Mouse (Mus musculus) midbrain, postnatal 0 days (tissue): ENCODE measurements around the gene Plcxd3. TPM values are rescaled to one million over a fixed set of nuclear protein-coding genes. Genes with fewer than 3 reads are reported as not detected.

ENCODE experiments used
- ATAC-seq: fragments of 200-750 bp; cut with Nextera tagmentation; 2 replicates; pipeline ENCODE4 v1.8.0; 2017; ENCODE audit warnings: moderate number of reproducible peaks, mild to moderate bottlenecking, moderate TSS enrichment, moderate library complexity; ENCODE audit not compliant: low FRiP score
- DNase-seq: peaks from one replicate; pipeline ENCODE4 v3.0.0-alpha.2; 2015; ENCODE audit warnings: low spot score
- H3K27ac ChIP-seq: fragments of 300-500 bp; sonication (generic); 2 replicates; pipeline ENCODE4 v1.5.1; 2014; ENCODE audit warnings: low read depth, mild to moderate bottlenecking, low read length, mixed read lengths
- H3K27me3 ChIP-seq: fragments of 300-500 bp; sonication (generic); 2 replicates; pipeline ENCODE4 v1.6.1; 2014; ENCODE audit warnings: low read length, control low read depth, mixed read lengths; ENCODE audit not compliant: insufficient read depth
- H3K36me3 ChIP-seq: fragments of 300-500 bp; sonication (generic); 2 replicates; pipeline ENCODE4 v1.6.1; 2014; ENCODE audit warnings: low read length, control low read depth, mixed read lengths; ENCODE audit not compliant: insufficient read depth
- H3K4me1 ChIP-seq: fragments of 300-500 bp; sonication (generic); 2 replicates; pipeline ENCODE4 v1.6.1; 2014; ENCODE audit warnings: mild to moderate bottlenecking, control low read depth, antibody characterized with exemption, low read length, mixed read lengths; ENCODE audit not compliant: insufficient read depth
- H3K4me2 ChIP-seq: fragments of 300-500 bp; sonication (generic); 2 replicates; pipeline ENCODE4 v1.6.1; 2014; ENCODE audit warnings: low read depth, mild to moderate bottlenecking, low read length, mixed read lengths; ENCODE audit not compliant: poor library complexity, severe bottlenecking
- H3K4me3 ChIP-seq: fragments of 300-500 bp; sonication (generic); 2 replicates; pipeline ENCODE4 v1.5.1; 2014; ENCODE audit warnings: low read depth, mild to moderate bottlenecking, low read length, moderate library complexity
- H3K9ac ChIP-seq: fragments of 300-500 bp; sonication (generic); replicated peaks from 2 replicates; pipeline ENCODE4 v1.6.1; 2014; ENCODE audit warnings: mild to moderate bottlenecking, low read length, moderate library complexity, mixed read lengths; ENCODE audit not compliant: poor library complexity, severe bottlenecking
- H3K9me3 ChIP-seq: fragments of 300-500 bp; sonication (generic); 2 replicates; pipeline ENCODE4 v1.6.1; 2016; ENCODE audit warnings: low read length, control low read depth
- CTCF ChIP-seq: IDR thresholded peaks from 2 replicates; pipeline ENCODE4 v1.5.1; 2016; ENCODE audit warnings: antibody characterized with exemption, mild to moderate bottlenecking
- WGBS: fragments of 180-500 bp; shearing (Covaris S2); extraction: QIAGEN DNeasy Blood & Tissue Kit; methylation state at CpG from one replicate; pipeline ENCODE4 v1.1.7; 2014; 5-methylcytosine and 5-hydroxymethylcytosine counted together
- polyA plus RNA-seq: library from polyadenylated mRNA; unstranded; fragments of >200 nt; fragmentation: Nextera tagmentation; extraction: Ambion mirVana; gene quantifications from 2 replicates; pipeline ENCODE4 v1.2.1, GENCODE M21; 2015
- total RNA-seq: library from RNA; depleted of rRNA; stranded (reverse); fragments of >200 nt; gene quantifications from 2 replicates; pipeline ENCODE4 v1.2.3, GENCODE M21; 2014

Plcxd3 gene
- total and polyA plus RNA-seq, 2 experiments from 2014 or later, result 64.6 to 100 TPM

- no peaks in the 10 kb centered on the region for H3K9me3 ChIP-seq
- no peaks in the 10 kb centered on the region for H3K36me3 ChIP-seq
- no peak overlapping the region for H3K9ac ChIP-seq
- no peak overlapping the region for H3K4me3 ChIP-seq
- H3K4me1 ChIP-seq, result no peaks in the 10 kb centered on the region
- no peak overlapping the region for H3K27ac ChIP-seq
- no peaks in the 10 kb centered on the region for H3K27me3 ChIP-seq
- WGBS, result 80% methylated on average over 2 of the region's 2 CpGs
- no peak for DNase-seq
- ATAC-seq, result no peak
- H3K4me2 ChIP-seq, result no peak overlapping the region
- TF ChIP-seq CTCF, result no peak
Measured at GRCm38 (mm10) chr15:4367801-4368200, 7.5 kb upstream of the Plcxd3 start.

DNA sequence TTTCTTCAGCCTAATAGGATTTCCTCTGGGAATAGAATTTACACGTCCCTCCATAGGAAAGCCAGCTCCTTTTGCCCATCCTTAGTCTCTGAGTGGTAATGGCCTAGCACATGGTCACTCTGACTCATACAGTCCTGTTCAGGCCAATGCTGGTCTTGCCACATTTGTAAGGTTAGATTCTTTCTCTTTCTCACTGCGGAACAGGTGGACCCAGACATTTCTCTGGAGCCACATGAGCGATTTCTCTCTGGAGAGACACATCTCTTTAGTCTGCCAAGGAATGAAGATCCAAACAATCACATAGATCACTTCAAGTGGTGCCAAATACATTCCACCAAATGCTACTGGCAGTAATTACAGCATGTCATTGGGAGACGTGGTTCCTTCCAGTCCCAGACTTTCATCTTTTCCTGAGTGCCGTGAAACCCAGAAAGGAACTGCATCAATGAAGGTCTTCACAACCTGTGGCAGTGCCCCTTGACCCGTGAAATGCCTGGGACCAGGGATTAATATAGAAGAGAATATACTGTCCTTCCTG lies 769 bp upstream of the Plcxd3 start:
- Histone ChIP-seq H3K4me2 (peak overlapping the region; percentile 65), H3K9ac (peak overlapping the region; percentile 70; the same call in 1 of the 2 replicates), H3K4me3 (peak overlapping the region; percentile 62), H3K27me3 (no peaks in the 10 kb centered on the region), H3K9me3 (no peaks in the 10 kb centered on the region), H3K4me1 (peaks cover 3% of the 10 kb centered on the region; the same call in 1 of the 2 replicates), H3K27ac (peak overlapping the region; percentile 52; the same call in 1 of the 2 replicates), H3K36me3 (no peaks in the 10 kb centered on the region)
- ATAC-seq (no peak), DNase-seq (no peak)
- 32% methylated on average over 6 of the region's 6 CpGs for WGBS
- no peak for TF ChIP-seq CTCF

DNA sequence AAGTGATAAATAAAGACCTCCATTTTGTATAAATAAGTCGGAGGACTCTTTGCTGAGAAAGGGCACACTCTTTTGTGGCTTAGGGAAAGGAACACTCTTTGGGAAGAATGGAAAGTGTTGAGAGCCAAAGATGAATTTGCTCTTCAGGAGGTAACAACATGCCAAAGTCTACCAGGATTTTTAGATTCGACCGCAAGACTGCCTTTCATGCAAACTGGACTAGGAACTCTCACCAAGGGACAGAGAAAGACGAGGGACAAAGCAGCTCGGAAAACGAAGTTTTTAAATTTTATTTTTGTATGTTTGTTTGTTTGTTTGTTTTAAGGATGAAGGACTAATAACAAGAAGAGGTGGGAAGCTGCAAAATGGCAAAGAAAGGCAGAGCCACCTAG lies 264 bp upstream of the Plcxd3 start:
- no peak for ATAC-seq
- no peaks in the 10 kb centered on the region for H3K36me3 ChIP-seq
- no peaks in the 10 kb centered on the region for H3K9me3 ChIP-seq
- DNase-seq, result no peak
- no peaks in the 10 kb centered on the region for H3K27me3 ChIP-seq
- H3K4me3 ChIP-seq, result peak overlapping the region; percentile 62
- WGBS, result 9% methylated on average over 6 of the region's 6 CpGs
- no peak for TF ChIP-seq CTCF
- H3K4me2 ChIP-seq, result peak overlapping the region; percentile 65
- H3K9ac ChIP-seq, result peak overlapping the region; percentile 70
- peaks cover 3% of the 10 kb centered on the region; the same call in 1 of the 2 replicates for H3K4me1 ChIP-seq
- H3K27ac ChIP-seq, result peak overlapping the region; percentile 52; the same call in 1 of the 2 replicates

DNA sequence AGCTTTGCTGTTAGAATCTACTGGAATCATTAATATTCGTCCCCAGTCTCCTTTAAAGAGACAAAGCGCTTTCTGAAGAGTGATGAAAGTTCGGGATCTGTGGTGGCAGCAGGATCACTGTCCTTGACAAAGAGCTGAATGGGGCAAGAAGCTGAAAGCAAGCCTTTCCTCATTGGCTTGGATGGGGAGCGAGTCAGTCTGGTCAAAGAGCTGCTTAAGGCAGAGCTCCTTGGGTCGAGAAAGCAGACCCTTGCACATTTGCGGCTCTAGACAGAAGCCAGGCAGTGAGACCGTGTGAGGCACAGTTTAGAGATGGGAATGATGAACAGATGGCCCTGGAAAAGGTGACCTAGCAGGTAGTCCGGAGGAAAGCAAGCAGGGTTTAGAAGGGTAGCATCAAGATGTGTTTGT lies 935 bp downstream of the Plcxd3 start:
- Histone ChIP-seq H3K4me1 (peaks cover 3% of the 10 kb centered on the region; the same call in 1 of the 2 replicates), H3K9ac (peak overlapping the region; percentile 70), H3K9me3 (no peaks in the 10 kb centered on the region), H3K4me2 (peak overlapping the region; percentile 65), H3K4me3 (peak overlapping the region; percentile 62), H3K36me3 (no peaks in the 10 kb centered on the region), H3K27me3 (no peaks in the 10 kb centered on the region), H3K27ac (peak overlapping the region; percentile 69)
- DNase-seq, result peak; percentile 48
- no peak for TF ChIP-seq CTCF
- 9% methylated on average over 8 of the region's 8 CpGs for WGBS
- ATAC-seq, result peak; percentile 42; the same call in 1 of the 2 replicates

DNA sequence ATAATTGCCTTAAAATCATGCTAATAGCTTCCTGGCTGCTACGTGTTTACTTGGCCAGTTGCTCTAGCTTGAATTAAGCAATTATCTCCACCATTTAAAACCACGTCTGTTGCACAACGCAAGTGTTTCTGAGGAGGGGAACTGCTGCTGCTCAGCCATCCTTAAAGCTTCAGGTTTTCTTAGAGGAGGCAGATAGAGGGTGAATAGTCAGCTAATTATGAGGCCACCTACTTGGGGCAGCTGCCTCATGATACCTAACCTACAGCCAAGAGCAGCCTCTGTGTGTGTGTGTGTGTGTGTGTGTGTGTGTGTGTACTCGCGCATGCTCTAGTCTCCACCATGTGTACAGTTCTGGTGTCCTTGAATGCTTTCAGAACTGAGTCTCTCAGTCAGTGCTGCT lies 3.5 kb downstream of the Plcxd3 start:
- Histone ChIP-seq H3K27ac (no peak overlapping the region), H3K4me2 (peak overlapping the region; percentile 42), H3K27me3 (no peaks in the 10 kb centered on the region), H3K9ac (no peak overlapping the region), H3K9me3 (no peaks in the 10 kb centered on the region), H3K36me3 (no peaks in the 10 kb centered on the region), H3K4me3 (no peak overlapping the region), H3K4me1 (peaks cover 3% of the 10 kb centered on the region; the same call in 1 of the 2 replicates)
- WGBS, result 62% methylated on average over 5 of the region's 5 CpGs
- DNase-seq, result peak; percentile 22
- no peak for ATAC-seq
- TF ChIP-seq CTCF, result no peak

GRCm38 (mm10) chr15:4387774-4388173 lies 12.5 kb downstream of the Plcxd3 start:
- DNase-seq (no peak), ATAC-seq (no peak)
- Histone ChIP-seq H3K36me3 (no peaks in the 10 kb centered on the region), H3K27ac (no peak overlapping the region), H3K4me1 (no peaks in the 10 kb centered on the region), H3K4me2 (no peak overlapping the region), H3K27me3 (no peaks in the 10 kb centered on the region), H3K4me3 (no peak overlapping the region), H3K9me3 (no peaks in the 10 kb centered on the region), H3K9ac (no peak overlapping the region)
- no peak for TF ChIP-seq CTCF
